Mouse (Mus musculus) Muller cell, postnatal 12 days (primary cell): Measurements from ENCODE around the gene Plod2.

Experiments
- DNase-seq: peaks from one replicate; pipeline ENCODE4 v3.0.0-alpha.2; 2015; ENCODE audit errors: inconsistent ontology term

Plod2 gene

DNA sequence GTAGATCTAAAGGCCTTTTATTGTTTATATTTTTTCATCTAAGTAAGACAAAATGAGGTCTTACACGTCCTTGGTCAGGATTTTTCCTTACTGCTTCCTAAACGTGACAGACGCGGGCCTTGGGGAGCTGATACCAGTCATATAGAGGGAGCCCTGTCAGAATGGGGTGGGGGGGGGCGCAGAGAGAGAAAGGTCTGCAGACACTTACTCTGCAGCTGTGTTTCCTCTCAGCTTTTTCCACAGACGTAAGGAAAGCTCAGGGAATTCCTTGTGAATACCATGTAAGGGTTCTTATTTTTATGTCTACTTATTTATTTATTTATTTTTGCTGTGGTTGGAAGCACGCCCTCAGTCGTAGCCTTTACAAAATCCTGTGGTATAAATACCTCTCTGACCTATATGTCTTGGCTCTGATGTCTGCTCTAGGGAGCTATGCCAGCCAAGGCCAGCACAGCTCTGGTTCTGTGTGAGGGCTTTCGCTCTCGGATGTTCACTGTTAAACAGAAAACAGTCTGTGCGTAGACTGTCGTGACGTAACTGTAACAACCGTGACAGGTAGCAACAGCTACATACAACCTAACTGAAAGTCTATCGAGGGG is 58.0 kb downstream of the Plod2 start:
- DNase-seq: no peak

GRCm38 (mm10) chr9:92601551-92601950 is 59.5 kb downstream of the Plod2 start:
- DNase-seq: peak; percentile 78

DNA sequence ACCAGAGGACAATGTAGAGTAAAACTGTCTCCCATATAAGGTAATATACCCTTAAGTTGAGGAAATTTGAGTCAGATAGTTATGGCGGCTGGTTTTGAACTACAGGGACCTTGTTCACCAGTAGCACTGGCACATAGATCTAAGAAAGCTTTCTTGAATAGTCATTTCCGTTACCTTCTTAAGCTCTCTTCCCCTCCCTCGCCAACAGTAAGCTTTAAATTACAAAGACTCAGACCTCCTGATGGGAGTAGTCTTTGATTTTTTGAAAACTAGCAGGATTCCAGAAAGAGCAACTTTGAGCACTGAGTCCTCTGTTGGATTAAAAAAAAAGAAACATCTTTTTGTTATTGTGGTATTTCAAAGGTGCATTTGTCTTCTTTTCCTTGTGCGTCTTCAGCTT is 61.5 kb downstream of the Plod2 start:
- DNase-seq: no peak

- DNase-seq: peak; percentile 30
These were observed 68.7 kb downstream of the Plod2 start for GRCm38 (mm10) chr9:92610628-92611267.

DNA sequence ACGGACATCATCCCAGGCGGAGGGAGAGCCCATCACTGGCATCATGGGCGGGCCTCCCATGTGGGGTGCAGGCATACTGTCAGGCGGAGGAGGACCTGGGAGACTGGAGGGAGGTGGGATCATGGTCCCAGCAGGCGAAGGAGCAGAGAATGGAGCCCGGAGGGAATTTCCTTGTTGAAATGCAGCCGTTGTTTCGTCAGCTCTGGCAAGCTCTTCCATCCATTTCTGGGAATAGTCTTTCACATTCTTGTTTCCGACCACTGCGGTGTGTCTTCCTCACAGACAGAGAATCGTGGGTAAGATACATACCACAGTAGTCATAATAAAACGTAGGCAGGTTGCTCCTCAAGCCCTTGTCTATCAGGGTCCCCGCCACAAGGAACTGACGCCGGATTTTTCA is 70.6 kb downstream of the Plod2 start:
- no peak for DNase-seq

- no peak for DNase-seq
These were observed 71.2 kb downstream of the Plod2 start for GRCm38 (mm10) chr9:92613206-92613605.

GRCm38 (mm10) chr9:92616418-92616817 is 74.4 kb downstream of the Plod2 start:
- DNase-seq: no peak

- DNase-seq: no peak
These were observed 75.4 kb downstream of the Plod2 start for GRCm38 (mm10) chr9:92617376-92617775.

DNA sequence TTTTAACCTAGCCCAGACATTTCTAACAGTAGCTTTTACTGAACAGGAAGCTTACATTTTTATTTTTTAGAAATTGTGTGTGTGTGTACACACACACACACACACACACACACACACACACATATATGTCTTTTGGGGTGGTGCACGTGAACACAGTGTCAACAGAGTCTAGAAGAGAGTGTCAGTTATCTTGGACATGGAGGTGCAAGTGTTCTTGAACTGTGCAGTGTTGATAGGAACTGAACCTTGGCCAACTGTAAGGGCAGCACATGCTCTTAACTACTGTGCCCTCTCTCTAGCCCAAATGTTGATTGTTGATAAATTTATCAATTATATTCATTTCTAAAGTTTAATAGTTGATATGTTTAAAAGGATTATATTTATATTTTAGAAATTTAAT is 78.1 kb downstream of the Plod2 start:
- no peak for DNase-seq

- peak; percentile 48 for DNase-seq
These were observed 79.2 kb downstream of the Plod2 start for GRCm38 (mm10) chr9:92621246-92621645.

GRCm38 (mm10) chr9:92621878-92622282 is 79.9 kb downstream of the Plod2 start:
- peak; percentile 36 for DNase-seq

- no peak for DNase-seq
These were observed 92.8 kb downstream of the Plod2 start for GRCm38 (mm10) chr9:92634792-92635191.

DNA sequence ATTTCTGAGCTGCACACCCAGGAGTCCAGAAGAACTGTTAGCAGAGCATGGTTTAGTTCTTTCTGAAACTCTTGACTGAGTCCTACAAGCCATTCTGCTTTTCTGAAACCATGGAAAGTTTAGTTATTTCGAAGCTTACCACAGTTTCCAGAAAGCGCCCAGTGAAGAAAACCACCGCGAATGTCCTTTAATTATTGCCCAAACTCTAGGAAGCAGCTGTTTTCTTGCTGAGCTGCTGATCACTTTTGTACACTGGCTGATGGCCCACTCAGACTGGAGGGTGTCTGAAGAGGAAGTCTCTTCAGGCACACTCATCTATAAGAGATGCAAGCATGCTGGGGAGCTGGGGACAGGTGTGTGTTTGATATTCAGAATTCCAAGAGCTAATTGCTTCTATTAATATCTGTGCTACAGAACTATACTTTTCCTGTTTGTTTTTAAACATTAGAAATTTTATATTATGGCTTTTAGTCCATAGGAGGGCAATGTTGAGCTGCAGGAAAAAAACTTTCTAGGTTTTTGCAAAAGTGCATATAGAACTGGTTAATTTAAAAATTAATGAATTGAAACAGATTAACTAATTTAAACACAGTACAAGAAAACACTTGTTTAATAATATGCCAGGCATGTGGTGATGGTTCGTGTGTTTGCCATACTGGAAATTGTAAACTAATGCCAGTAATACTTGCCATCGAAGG is 97.3 kb downstream of the Plod2 start:
- no peak for DNase-seq

GRCm38 (mm10) chr9:92641717-92642116 is 99.7 kb downstream of the Plod2 start:
- no peak for DNase-seq
